Mouse (Mus musculus) heart, embryonic 12.5 days (tissue): Measurements from ENCODE around the gene Nmnat3. TPM values are rescaled to one million over a fixed set of nuclear protein-coding genes. Genes with fewer than 3 reads are reported as not detected.

Source experiments
- ATAC-seq: fragments of 200-750 bp; cut with Nextera tagmentation; 2 replicates; pipeline ENCODE4 v1.8.0; 2017; ENCODE audit warnings: moderate TSS enrichment, moderate library complexity; ENCODE audit not compliant: insufficient number of reproducible peaks, low FRiP score
- H3K27ac ChIP-seq: fragments of 300-500 bp; sonication (generic); 2 replicates; pipeline ENCODE4 v1.5.1; 2016; ENCODE audit warnings: mild to moderate bottlenecking, moderate library complexity; ENCODE audit not compliant: poor library complexity, severe bottlenecking
- H3K27me3 ChIP-seq: fragments of 300-500 bp; sonication (generic); replicated peaks from 2 replicates; pipeline ENCODE4 v1.6.1; 2016; ENCODE audit warnings: mild to moderate bottlenecking, moderate library complexity
- H3K36me3 ChIP-seq: fragments of 300-500 bp; sonication (generic); 2 replicates; pipeline ENCODE4 v1.6.1; 2016; ENCODE audit warnings: mild to moderate bottlenecking, moderate library complexity
- H3K4me1 ChIP-seq: fragments of 300-500 bp; sonication (generic); replicated peaks from 2 replicates; pipeline ENCODE4 v1.6.1; 2016; ENCODE audit warnings: mild to moderate bottlenecking
- H3K4me2 ChIP-seq: fragments of 300-500 bp; sonication (generic); 2 replicates; pipeline ENCODE4 v1.6.1; 2016; ENCODE audit warnings: mild to moderate bottlenecking, moderate library complexity
- H3K4me3 ChIP-seq: fragments of 300-500 bp; sonication (generic); 2 replicates; pipeline ENCODE4 v1.5.1; 2016; ENCODE audit warnings: mild to moderate bottlenecking
- H3K9ac ChIP-seq: fragments of 300-500 bp; sonication (generic); 2 replicates; pipeline ENCODE4 v1.6.1; 2016; ENCODE audit warnings: mild to moderate bottlenecking, moderate library complexity
- H3K9me3 ChIP-seq: fragments of 300-500 bp; sonication (generic); replicated peaks from 2 replicates; pipeline ENCODE4 v1.6.1; 2016; ENCODE audit warnings: mild to moderate bottlenecking, moderate library complexity
- WGBS: fragments of 180-500 bp; shearing (Covaris S2); methylation state at CpG from one replicate; pipeline ENCODE4 v1.1.7; 2016; 5-methylcytosine and 5-hydroxymethylcytosine counted together
- polyA plus RNA-seq: library from polyadenylated mRNA; unstranded; fragments of >200 nt; fragmentation: Nextera tagmentation; extraction: Ambion mirVana; gene quantifications from 2 replicates; pipeline ENCODE4 v1.2.1, GENCODE M21; 2016

The Nmnat3 gene
- polyA plus RNA-seq, 1 experiment from 2014 or later = 9.4 TPM

DNA sequence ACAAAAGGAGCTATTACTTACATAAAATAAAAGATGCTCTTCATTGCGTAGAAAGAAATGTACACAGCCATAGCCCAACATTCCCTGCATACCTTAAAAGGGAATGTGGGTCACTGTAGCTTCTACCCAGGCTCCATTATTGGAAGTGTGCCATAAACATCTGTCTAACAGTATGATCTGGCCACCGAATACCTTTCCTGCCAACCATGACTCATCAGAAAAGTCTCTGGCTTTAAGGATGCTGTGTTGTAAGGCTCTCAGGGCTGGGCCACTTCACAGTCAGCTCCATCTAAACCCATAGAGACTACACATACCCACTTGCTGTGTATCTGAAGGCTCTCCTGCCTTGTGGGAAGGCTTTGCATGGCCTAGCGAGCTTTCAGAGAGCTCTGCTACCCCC, 73.8 kb downstream of the Nmnat3 start:
- 58% methylated on average over 3 of the region's 3 CpGs for WGBS
- Histone ChIP-seq H3K4me3 (no peak overlapping the region), H3K27me3 (no peaks in the 10 kb centered on the region), H3K4me2 (no peak overlapping the region), H3K4me1 (peaks cover 7% of the 10 kb centered on the region; the same call in 1 of the 2 replicates), H3K9me3 (no peaks in the 10 kb centered on the region), H3K36me3 (no peaks in the 10 kb centered on the region), H3K9ac (no peak overlapping the region), H3K27ac (no peak overlapping the region)
- no peak for ATAC-seq

DNA sequence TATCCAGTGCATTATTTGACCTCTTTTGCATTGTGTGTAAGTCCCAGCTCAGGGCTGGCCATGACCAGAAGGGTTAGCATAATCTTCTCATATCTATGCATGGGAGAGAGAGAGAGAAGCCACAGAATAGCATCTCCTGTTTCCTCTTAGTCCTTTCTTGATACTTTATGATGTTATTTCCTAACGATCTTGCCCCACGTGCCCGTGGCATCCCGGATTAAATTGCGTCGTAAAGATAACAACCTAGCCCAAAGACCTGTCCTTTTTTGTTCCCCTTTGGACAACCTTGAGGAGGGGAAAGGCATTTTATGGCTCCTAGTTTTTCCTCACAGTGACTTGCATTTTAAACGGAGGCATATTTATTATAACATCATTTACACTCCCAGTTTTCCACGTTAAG, 78.8 kb downstream of the Nmnat3 start:
- Histone ChIP-seq H3K4me1 (peaks cover 5% of the 10 kb centered on the region; the same call in 1 of the 2 replicates), H3K4me3 (no peak overlapping the region), H3K9me3 (no peaks in the 10 kb centered on the region), H3K36me3 (no peaks in the 10 kb centered on the region), H3K27ac (no peak overlapping the region), H3K27me3 (no peaks in the 10 kb centered on the region), H3K9ac (no peak overlapping the region), H3K4me2 (no peak overlapping the region)
- WGBS = 81% methylated on average over 8 of the region's 8 CpGs
- no peak for ATAC-seq

DNA sequence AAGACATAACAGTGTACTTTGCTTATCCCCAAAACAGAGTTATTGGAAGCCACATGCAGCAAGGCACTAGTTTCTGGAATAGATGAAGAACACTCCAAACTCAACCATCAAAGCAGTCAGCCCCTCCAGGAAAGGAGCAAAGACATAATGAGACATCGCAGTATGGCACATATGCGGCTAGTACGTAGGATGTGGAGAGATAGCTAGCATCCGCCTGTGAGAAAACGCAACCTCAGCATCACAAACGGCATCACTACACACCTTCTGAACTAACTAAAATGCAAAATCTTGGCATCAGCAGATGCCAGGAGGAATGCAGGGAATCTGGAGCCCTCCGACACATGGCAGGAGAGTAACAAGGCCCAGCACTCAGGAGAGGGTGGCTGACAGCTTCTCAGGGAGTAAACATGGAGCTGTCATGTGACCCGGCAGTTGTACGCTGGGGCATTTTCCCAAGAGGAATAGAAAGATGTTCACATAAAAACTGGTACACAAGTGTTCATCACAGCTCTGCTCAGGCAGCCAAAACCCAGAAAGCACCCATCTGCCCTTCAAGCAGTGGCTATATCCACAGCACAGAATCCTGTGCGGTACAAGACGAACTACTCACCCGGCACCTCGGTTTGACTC, 80.2 kb downstream of the Nmnat3 start:
- Histone ChIP-seq H3K27ac (no peak overlapping the region), H3K27me3 (no peaks in the 10 kb centered on the region), H3K36me3 (no peaks in the 10 kb centered on the region), H3K9ac (no peak overlapping the region), H3K9me3 (no peaks in the 10 kb centered on the region), H3K4me3 (no peak overlapping the region), H3K4me1 (no peaks in the 10 kb centered on the region), H3K4me2 (no peak overlapping the region)
- 87% methylated on average over 13 of the region's 13 CpGs for WGBS
- ATAC-seq = no peak

DNA sequence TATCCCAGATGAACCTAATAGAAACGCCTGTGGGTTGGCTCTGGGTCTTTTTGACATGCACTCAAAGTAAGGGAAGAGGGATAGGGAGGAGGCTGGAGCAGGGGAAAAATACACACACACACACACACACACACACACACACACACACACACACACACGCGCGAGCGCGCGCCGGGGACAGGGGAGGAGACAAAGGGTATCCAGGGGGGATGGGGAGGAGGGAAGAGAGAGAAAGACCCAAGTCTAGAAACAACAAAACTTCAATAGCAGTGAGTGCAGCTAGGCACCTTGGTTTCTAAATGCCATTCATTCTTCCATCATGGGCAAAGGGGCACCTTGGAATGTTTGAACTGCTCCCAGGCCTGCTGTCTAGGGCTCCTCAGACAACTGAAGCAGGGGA, 82.5 kb downstream of the Nmnat3 start:
- Histone ChIP-seq H3K36me3 (no peaks in the 10 kb centered on the region), H3K27me3 (no peaks in the 10 kb centered on the region), H3K9me3 (peaks cover 3% of the 10 kb centered on the region; the same call in 1 of the 2 replicates), H3K4me2 (no peak overlapping the region), H3K9ac (no peak overlapping the region), H3K4me3 (no peak overlapping the region), H3K27ac (no peak overlapping the region), H3K4me1 (no peaks in the 10 kb centered on the region)
- WGBS = 80% methylated on average over 8 of the region's 8 CpGs
- no peak for ATAC-seq

DNA sequence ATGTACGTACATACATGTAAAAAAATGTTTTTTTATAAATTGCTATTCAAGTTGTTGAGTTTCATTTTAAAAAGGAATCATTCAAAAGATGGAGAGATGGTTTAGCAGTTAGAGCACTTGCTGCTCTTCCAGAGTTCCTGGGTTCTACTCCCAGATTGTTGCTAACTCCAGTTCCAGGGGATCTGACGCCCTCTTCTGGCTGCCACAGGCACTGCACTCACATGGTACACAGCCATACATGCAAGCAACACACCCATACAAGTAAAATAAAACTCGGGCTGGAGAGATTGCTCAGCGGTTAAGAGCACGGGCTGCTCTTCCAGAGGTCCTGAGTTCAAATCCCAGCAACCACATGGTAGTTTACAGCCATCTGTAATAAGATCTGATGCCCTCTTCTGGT, 86.1 kb downstream of the Nmnat3 start:
- Histone ChIP-seq H3K36me3 (no peaks in the 10 kb centered on the region), H3K9ac (no peak overlapping the region), H3K4me3 (no peak overlapping the region), H3K4me1 (no peaks in the 10 kb centered on the region), H3K27me3 (no peaks in the 10 kb centered on the region; the same call in 1 of the 2 replicates), H3K9me3 (peaks cover 3% of the 10 kb centered on the region; the same call in 1 of the 2 replicates), H3K27ac (no peak overlapping the region), H3K4me2 (no peak overlapping the region)
- ATAC-seq = no peak
- 90% methylated on average over 5 of the region's 5 CpGs for WGBS

DNA sequence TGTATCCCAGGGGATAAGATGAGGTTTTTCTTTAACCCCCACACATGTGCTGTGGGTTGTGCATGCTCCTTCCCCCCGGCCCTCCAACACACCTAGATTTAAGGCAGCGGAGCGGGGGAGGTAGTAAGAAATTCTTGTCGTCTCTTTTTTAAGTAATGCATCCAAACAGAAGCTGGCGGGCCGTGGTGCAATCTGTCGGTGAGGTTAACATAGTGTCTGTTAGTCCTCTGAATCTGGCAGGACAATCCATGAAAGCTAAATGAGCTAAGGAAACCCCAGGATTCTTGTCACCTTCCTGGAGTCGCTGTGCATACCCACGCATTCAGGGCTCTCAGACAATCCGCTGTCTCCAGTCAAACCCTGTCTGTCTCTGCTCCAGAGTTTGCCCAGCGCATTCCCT, 87.7 kb downstream of the Nmnat3 start:
- peaks cover 3% of the 10 kb centered on the region; the same call in 1 of the 2 replicates for H3K9me3 ChIP-seq
- H3K36me3 ChIP-seq = no peaks in the 10 kb centered on the region
- WGBS = 82% methylated on average over 11 of the region's 11 CpGs
- no peaks in the 10 kb centered on the region for H3K4me1 ChIP-seq
- no peak for ATAC-seq
- no peak overlapping the region for H3K27ac ChIP-seq
- no peak overlapping the region for H3K4me2 ChIP-seq
- H3K9ac ChIP-seq = no peak overlapping the region
- H3K4me3 ChIP-seq = no peak overlapping the region
- no peaks in the 10 kb centered on the region; the same call in 1 of the 2 replicates for H3K27me3 ChIP-seq

DNA sequence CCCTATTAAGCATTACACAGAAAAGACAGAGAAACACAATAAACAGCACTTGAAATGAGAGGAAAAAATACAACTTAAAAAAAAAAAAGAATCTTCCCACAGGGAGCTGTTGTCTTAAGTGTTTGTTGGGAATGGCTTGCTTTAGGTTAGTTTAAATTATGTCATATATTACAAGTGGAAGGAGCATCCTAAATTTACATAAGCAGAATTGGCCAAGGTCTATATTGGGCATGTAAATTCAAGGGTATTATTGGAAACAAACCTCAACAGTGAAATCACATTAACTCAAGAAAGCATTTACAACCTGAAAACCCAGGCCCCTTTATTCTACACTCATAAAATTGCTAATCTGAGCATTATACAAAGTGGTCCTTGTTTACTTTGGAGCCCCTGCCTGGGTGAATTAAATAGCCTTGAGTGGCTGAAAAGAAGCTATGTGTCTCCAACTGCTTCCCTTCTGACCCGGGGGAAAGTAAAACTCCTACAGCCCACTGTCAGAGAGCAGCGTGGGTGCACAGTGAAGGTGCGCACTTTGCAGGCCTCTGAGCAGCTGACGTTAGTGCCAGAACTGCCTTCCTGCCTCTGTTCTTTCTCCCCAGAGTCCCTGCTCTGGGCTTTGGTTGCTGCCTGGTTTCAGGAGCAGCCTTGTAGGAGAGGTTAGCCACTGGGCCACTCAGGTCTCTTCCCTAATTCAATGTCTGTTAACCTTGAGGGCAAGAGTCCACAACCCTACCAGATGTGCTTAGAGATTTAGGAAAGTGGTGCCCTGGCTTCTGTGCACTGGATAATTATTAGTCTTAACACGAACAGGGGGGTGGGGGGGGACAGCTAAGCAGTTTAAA, 88.3 kb downstream of the Nmnat3 start:
- Histone ChIP-seq H3K4me2 (no peak overlapping the region), H3K27me3 (no peaks in the 10 kb centered on the region; the same call in 1 of the 2 replicates), H3K27ac (no peak overlapping the region), H3K9ac (no peak overlapping the region), H3K9me3 (peaks cover 3% of the 10 kb centered on the region; the same call in 1 of the 2 replicates), H3K4me1 (no peaks in the 10 kb centered on the region), H3K4me3 (no peak overlapping the region), H3K36me3 (no peaks in the 10 kb centered on the region)
- WGBS = 79% methylated on average over 5 of the region's 5 CpGs
- ATAC-seq = no peak

DNA sequence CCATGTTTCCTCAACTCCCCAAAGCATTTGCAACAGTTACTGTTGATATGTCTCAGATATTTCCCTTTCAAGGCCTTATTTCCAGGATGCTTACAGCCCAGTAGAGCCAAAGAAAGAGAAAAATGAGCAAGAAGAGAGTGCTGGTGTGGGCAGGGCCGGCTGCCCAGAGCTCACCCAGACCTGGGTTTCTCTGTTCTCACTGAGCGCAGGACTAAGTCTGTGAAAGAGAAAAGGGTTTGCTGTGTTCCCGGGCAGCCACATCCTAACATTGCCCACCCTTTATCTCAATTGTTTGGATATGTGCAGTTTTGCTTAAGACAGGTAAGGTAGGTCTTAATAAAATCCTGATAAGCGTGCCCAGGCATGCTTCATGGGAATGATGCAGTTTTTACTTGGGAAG, 92.5 kb downstream of the Nmnat3 start:
- H3K27me3 ChIP-seq = no peaks in the 10 kb centered on the region; the same call in 1 of the 2 replicates
- no peak overlapping the region for H3K9ac ChIP-seq
- no peaks in the 10 kb centered on the region for H3K9me3 ChIP-seq
- no peaks in the 10 kb centered on the region for H3K4me1 ChIP-seq
- H3K4me2 ChIP-seq = no peak overlapping the region
- H3K4me3 ChIP-seq = no peak overlapping the region
- H3K36me3 ChIP-seq = no peaks in the 10 kb centered on the region
- no peak overlapping the region for H3K27ac ChIP-seq
- ATAC-seq = no peak
- 82% methylated on average over 4 of the region's 4 CpGs for WGBS

DNA sequence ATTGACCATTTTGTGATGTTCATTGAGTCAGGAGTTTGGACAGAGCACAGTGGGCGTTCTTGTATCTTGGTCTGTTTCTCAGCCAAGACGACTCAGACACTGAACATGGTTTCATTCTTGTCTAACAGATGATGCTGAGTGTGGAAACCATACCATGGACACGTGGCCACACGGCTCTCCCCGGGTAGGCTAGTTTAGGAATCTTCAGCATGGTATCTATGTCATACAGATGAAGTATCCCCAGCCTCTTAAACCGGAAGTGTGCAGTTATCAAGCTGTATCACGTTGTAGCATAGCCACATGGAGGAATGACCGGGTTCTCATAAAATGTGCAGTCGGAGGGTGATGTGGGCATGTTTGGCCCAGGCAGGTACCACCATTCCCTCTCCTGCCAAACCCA, 93.4 kb downstream of the Nmnat3 start:
- ATAC-seq = no peak
- 84% methylated on average over 9 of the region's 9 CpGs for WGBS
- no peaks in the 10 kb centered on the region; the same call in 1 of the 2 replicates for H3K27me3 ChIP-seq

DNA sequence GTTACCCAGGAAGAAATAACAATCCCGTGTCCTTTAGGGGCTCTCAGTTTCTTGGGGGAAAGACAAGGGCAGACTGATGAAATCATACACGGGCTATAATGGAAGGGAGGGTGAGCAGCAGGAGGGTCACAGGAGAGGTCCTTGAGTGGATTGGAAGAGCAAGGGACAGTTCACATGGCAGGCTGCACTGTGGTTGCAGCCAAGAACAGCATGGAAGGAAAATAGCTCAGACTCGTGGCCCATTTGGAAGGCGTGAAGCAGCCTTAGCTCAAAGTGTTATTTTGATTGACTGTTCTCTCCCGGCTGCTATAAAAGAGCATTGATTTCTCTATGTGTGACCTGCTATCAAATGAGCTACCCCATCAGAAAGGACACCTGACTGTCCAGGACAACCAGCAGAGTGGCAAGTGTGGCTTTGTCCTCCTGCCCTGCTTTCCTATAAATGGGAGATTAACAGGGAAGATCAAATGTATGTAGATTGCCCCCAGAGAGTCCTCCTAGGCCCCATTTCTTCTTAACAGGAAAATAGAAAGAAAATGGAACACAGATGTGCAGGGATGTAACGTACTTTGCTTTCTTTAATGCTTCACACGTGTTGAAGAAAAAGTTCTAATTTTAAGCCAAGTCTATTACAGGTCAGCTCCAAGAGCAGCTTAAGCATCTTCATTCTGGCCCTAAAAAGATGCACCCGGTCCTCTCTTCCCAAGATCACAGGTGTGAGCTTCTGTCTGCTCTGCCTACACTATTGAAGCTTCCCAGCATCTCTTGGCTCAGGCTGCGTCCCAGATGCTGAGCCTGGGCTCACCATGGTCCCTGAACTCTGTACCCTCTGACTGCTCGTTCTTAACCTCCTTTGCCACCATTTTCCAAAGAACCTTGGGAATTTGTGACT, 100.8 kb downstream of the Nmnat3 start:
- H3K27me3 ChIP-seq = no peaks in the 10 kb centered on the region
- H3K9me3 ChIP-seq = no peaks in the 10 kb centered on the region
- H3K4me3 ChIP-seq = no peak overlapping the region
- no peak overlapping the region for H3K27ac ChIP-seq
- no peaks in the 10 kb centered on the region for H3K4me1 ChIP-seq
- H3K4me2 ChIP-seq = no peak overlapping the region
- no peak for ATAC-seq
- WGBS = 76% methylated on average over 10 of the region's 10 CpGs
- H3K36me3 ChIP-seq = no peaks in the 10 kb centered on the region
- no peak overlapping the region for H3K9ac ChIP-seq

More for the DNA sequence above, 93.4 kb downstream of the Nmnat3 start:
- no peaks in the 10 kb centered on the region for H3K9me3 ChIP-seq
- H3K4me1 ChIP-seq = no peaks in the 10 kb centered on the region
- H3K4me2 ChIP-seq = no peak overlapping the region
- no peaks in the 10 kb centered on the region for H3K36me3 ChIP-seq
- no peak overlapping the region for H3K27ac ChIP-seq
- no peak overlapping the region for H3K4me3 ChIP-seq
- no peak overlapping the region for H3K9ac ChIP-seq

DNA sequence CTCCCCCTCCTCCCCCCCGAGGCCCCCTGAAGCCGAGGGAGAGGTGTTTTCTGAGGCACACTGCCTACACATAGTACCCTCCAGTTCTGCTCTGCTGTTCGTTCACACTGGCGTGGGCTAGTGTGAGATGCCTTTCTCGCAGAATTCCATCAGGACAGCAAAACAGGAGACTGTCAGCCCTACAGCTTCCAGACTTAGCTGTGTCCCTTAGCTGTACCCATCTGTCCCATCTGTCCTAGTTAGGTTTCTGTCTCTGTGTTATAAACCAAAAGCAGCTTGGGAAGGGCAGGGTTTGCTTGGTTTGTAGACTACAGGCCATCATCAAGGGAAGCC, 101.4 kb downstream of the Nmnat3 start:
- H3K4me2 ChIP-seq = no peak overlapping the region
- H3K27ac ChIP-seq = no peak overlapping the region
- H3K27me3 ChIP-seq = no peaks in the 10 kb centered on the region
- no peak overlapping the region for H3K9ac ChIP-seq
- no peaks in the 10 kb centered on the region for H3K4me1 ChIP-seq
- 85% methylated on average over 5 of the region's 5 CpGs for WGBS
- no peak for ATAC-seq
- no peaks in the 10 kb centered on the region for H3K36me3 ChIP-seq
- H3K4me3 ChIP-seq = no peak overlapping the region
- no peaks in the 10 kb centered on the region for H3K9me3 ChIP-seq
